Mouse (Mus musculus): ENCODE data around the gene Fbxo17. TPM values are rescaled to one million over a fixed set of nuclear protein-coding genes. Genes with fewer than 3 reads are reported as not detected.

The Fbxo17 gene
- 1.9 and 3.6 TPM in 2 replicates for polyA plus RNA-seq (2012; rRNA removed)

GRCm38 (mm10) chr7:28716590-28717281, at the start of gene Fbxo17:
Gene Fbxo17, plus strand, starts transcription at chr7:28716804.

GRCm38 (mm10) chr7:28692545-28693320, 23.9 kb upstream of the Fbxo17 start, which contains the start of gene Fbxo27:
Gene Fbxo27, plus strand, starts transcription at chr7:28692849.

GRCm38 (mm10) chr7:28741709-28742438, 25.3 kb downstream of the Fbxo17 start, which contains the start of the genes Mrps12 and Sars2:
Gene Mrps12, minus strand, starts transcription at chr7:28741820.
Gene Sars2, plus strand, starts transcription at chr7:28741992.

GRCm38 (mm10) chr7:28756079-28756478, 39.5 kb downstream of the Fbxo17 start, which contains the start of gene Ccer2:
Gene Ccer2, plus strand, starts transcription at chr7:28756174.

GRCm38 (mm10) chr7:28766173-28766879, 49.7 kb downstream of the Fbxo17 start, which contains the start of gene Sirt2:
Gene Sirt2, plus strand, starts transcription at chr7:28766735.

GRCm38 (mm10) chr7:28767462-28767965, 50.9 kb downstream of the Fbxo17 start, which contains the start of gene Nfkbib:
Gene Nfkbib, minus strand, starts transcription at chr7:28767512.

Other genes with a start within 250 kb of the Fbxo17 start
- gene Ifnl2, start 206.3 kb upstream of the Fbxo17 start, polyA plus RNA-seq (2012; rRNA removed) = not detected in 2 replicates
- gene Ifnl3, start 194.0 kb upstream of the Fbxo17 start, polyA plus RNA-seq (2012; rRNA removed) = not detected in 2 replicates
- 12.7 and 29.8 TPM in 2 replicates for gene Sycn, start 175.9 kb upstream of the Fbxo17 start, polyA plus RNA-seq (2012; rRNA removed)
- gene Nccrp1, start 169.6 kb upstream of the Fbxo17 start, polyA plus RNA-seq (2012; rRNA removed) = 21.6 and 26.7 TPM in 2 replicates
- 45.2 and 47.7 TPM in 2 replicates for gene Samd4b, start 118.7 kb upstream of the Fbxo17 start, polyA plus RNA-seq (2012; rRNA removed)
- 50.1 and 60.8 TPM in 2 replicates for gene Pak4, start 118.6 kb upstream of the Fbxo17 start, polyA plus RNA-seq (2012; rRNA removed)
- gene Acp7, start 85.5 kb upstream of the Fbxo17 start, polyA plus RNA-seq (2012; rRNA removed) = 10.0 and 30.7 TPM in 2 replicates
- gene Fbxo27, start 24.0 kb upstream of the Fbxo17 start, polyA plus RNA-seq (2012; rRNA removed) = 3.5 and 6.7 TPM in 2 replicates
- gene Mrps12, start 25.0 kb downstream of the Fbxo17 start, polyA plus RNA-seq (2012; rRNA removed) = 59.5 and 86.8 TPM in 2 replicates
- gene Sars2, start 25.2 kb downstream of the Fbxo17 start, polyA plus RNA-seq (2012; rRNA removed) = 16.3 and 17.0 TPM in 2 replicates
- not detected in 2 replicates for gene Ccer2, start 39.4 kb downstream of the Fbxo17 start, polyA plus RNA-seq (2012; rRNA removed)
- 27.3 and 27.5 TPM in 2 replicates for gene Sirt2, start 49.9 kb downstream of the Fbxo17 start, polyA plus RNA-seq (2012; rRNA removed)
- 37.7 and 47.8 TPM in 2 replicates for gene Nfkbib, start 50.7 kb downstream of the Fbxo17 start, polyA plus RNA-seq (2012; rRNA removed)
- gene Rinl, start 72.2 kb downstream of the Fbxo17 start, polyA plus RNA-seq (2012; rRNA removed) = 1.2 and 2.8 TPM in 2 replicates
- 55.2 and 66.9 TPM in 2 replicates for gene Hnrnpl, start 91.7 kb downstream of the Fbxo17 start, polyA plus RNA-seq (2012; rRNA removed)
- 174 and 196 TPM in 2 replicates for gene Ech1, start 108.4 kb downstream of the Fbxo17 start, polyA plus RNA-seq (2012; rRNA removed)
- 260 and 273 TPM in 2 replicates for gene Lgals4, start 117.0 kb downstream of the Fbxo17 start, polyA plus RNA-seq (2012; rRNA removed)
- gene Lgals7, start 147.0 kb downstream of the Fbxo17 start, polyA plus RNA-seq (2012; rRNA removed) = 1,372 and 1,393 TPM in 2 replicates
- gene Capn12, start 164.6 kb downstream of the Fbxo17 start, polyA plus RNA-seq (2012; rRNA removed) = 1.5 and 3.3 TPM in 2 replicates
- 295 and 310 TPM in 2 replicates for gene Actn4, start 245.5 kb downstream of the Fbxo17 start, polyA plus RNA-seq (2012; rRNA removed)